Mouse (Mus musculus) olfactory bulb, adult 2 months (tissue): ENCODE data around the gene Ube2f.

ENCODE experiments used
- CTCF ChIP-seq: fragments of 200-500 bp; IDR thresholded peaks from 2 replicates; pipeline ENCODE4 v1.5.1; 2012; ENCODE audit warnings: low read depth, mild to moderate bottlenecking, low read length, moderate library complexity; ENCODE audit not compliant: insufficient read depth
- POLR2A ChIP-seq: fragments of 200-500 bp; IDR thresholded peaks from 2 replicates; pipeline ENCODE4 v1.6.1; 2012; ENCODE audit warnings: mild to moderate bottlenecking, low read depth, low read length, moderate library complexity; ENCODE audit not compliant: insufficient read depth

GRCm38 (mm10) chr1:91211099-91211498 is 39.0 kb upstream of the Ube2f start:
- TF ChIP-seq CTCF (peak; percentile 50), POLR2A (no peak)
